Mouse (Mus musculus): ENCODE measurements around the gene Tsga10ip. TPM values are rescaled to one million over a fixed set of nuclear protein-coding genes. Genes with fewer than 3 reads are reported as not detected.

Tsga10ip gene
- polyA plus RNA-seq, 1 experiment from 2014 or later: 0.14 TPM

DNA sequence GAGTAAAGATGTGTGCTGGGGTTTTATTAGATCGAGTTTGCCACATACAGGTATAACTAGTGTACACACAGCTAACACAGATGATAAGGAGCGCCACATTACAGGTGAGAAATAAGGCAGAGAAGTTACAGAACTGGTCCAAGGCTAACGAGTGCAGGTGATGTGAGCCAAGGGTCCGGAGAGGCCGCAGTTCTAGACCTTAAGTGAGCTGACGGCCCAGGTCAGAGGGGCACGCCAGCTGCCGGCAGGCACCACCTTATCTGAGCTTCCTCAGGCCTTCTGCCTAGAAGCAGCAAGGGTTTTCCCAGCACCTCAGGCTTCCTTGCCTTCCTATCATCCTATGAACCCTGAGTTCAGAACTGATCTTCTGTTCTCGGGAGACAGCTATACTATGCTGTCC is 17.3 kb upstream of the Tsga10ip start:
- Histone ChIP-seq H3K27me3 (ENCODE audit: insufficient read depth, low read length) (no peaks in the 10 kb centered on the region), H3K9me3 (ENCODE audit: low read length) (no peaks in the 10 kb centered on the region), H3K27ac (ENCODE audit: low read depth) (no peak overlapping the region), H3K9ac (replicated peaks) (no peak overlapping the region), H3K4me1 (ENCODE audit: insufficient read depth) (peaks cover 11% of the 10 kb centered on the region), H3K4me3 (ENCODE audit: low read depth, low read length) (no peak overlapping the region), H3K36me3 (replicated peaks; ENCODE audit: insufficient read depth, low read length) (peaks cover 31% of the 10 kb centered on the region), H3K4me2 (ENCODE audit: low read depth, low read length) (no peak overlapping the region)
- DNase-seq (no peak), ATAC-seq (no peak)
- 73% methylated on average over 9 of the region's 9 CpGs for WGBS (ENCODE audit: insufficient replicate concordance)
- TF ChIP-seq EP300 (IDR thresholded peaks at IDR 0.05; ENCODE audit: low read depth) (no peak), CTCF (IDR thresholded peaks at IDR 0.05; ENCODE audit: low read depth) (no peak)

GRCm38 (mm10) chr19:5418750-5419466 is 16.6 kb upstream of the Tsga10ip start:
- DNase-seq: no peak
- 92% methylated on average over 8 of the region's 8 CpGs for WGBS (ENCODE audit: insufficient replicate concordance)
- no peaks in the 10 kb centered on the region for H3K9me3 ChIP-seq (ENCODE audit: low read length)
- no peak overlapping the region for H3K4me2 ChIP-seq (ENCODE audit: low read depth, low read length)
- no peak overlapping the region for H3K27ac ChIP-seq (ENCODE audit: low read depth)
- TF ChIP-seq EP300 (IDR thresholded peaks at IDR 0.05; ENCODE audit: low read depth) (no peak), CTCF (IDR thresholded peaks at IDR 0.05; ENCODE audit: low read depth) (no peak)
- ATAC-seq: no peak
- H3K36me3 ChIP-seq (replicated peaks; ENCODE audit: insufficient read depth, low read length): peaks cover 31% of the 10 kb centered on the region
- H3K4me1 ChIP-seq (ENCODE audit: insufficient read depth): peaks cover 13% of the 10 kb centered on the region
- H3K27me3 ChIP-seq (ENCODE audit: insufficient read depth, low read length): no peaks in the 10 kb centered on the region
- H3K9ac ChIP-seq (replicated peaks): no peak overlapping the region
- no peak overlapping the region for H3K4me3 ChIP-seq (ENCODE audit: low read depth, low read length)

DNA sequence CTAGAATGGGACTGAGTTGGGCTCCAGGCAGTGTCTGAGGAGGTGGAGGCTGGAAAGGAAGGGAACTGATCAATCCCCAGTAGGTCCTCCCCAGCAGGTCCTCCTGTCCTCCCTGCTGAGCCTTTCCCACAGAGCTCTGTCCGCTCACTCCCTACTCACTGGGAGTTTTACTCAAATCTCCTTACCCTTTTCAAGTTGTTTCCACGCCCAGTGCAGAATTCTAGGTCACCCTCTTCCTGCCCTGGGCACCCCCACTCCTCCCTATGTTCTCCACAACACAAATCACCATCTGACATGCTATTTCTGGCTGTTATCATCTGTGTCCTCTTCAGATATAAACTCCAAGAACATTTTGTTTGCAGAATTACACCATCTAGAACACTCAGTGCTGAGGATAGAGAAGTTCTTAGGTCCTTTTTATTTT is 12.2 kb upstream of the Tsga10ip start:
- Histone ChIP-seq H3K9ac (replicated peaks) (no peak overlapping the region), H3K27ac (ENCODE audit: low read depth) (peak overlapping the region; percentile 55; the same call in 1 of the 2 replicates), H3K27me3 (ENCODE audit: insufficient read depth, low read length) (no peaks in the 10 kb centered on the region), H3K4me3 (ENCODE audit: low read depth, low read length) (no peak overlapping the region), H3K4me1 (ENCODE audit: insufficient read depth) (peaks cover 9% of the 10 kb centered on the region), H3K4me2 (ENCODE audit: low read depth, low read length) (no peak overlapping the region), H3K36me3 (replicated peaks; ENCODE audit: insufficient read depth, low read length) (peaks cover 8% of the 10 kb centered on the region), H3K9me3 (ENCODE audit: low read length) (no peaks in the 10 kb centered on the region)
- TF ChIP-seq CTCF (IDR thresholded peaks at IDR 0.05; ENCODE audit: low read depth) (no peak), EP300 (IDR thresholded peaks at IDR 0.05; ENCODE audit: low read depth) (peak; percentile 75)
- 70% methylated on average over 2 of the region's 2 CpGs for WGBS (ENCODE audit: insufficient replicate concordance)
- ATAC-seq: 0 out of 2 replicates have a peak, but pooled peaks have one; percentile 40
- DNase-seq: no peak

DNA sequence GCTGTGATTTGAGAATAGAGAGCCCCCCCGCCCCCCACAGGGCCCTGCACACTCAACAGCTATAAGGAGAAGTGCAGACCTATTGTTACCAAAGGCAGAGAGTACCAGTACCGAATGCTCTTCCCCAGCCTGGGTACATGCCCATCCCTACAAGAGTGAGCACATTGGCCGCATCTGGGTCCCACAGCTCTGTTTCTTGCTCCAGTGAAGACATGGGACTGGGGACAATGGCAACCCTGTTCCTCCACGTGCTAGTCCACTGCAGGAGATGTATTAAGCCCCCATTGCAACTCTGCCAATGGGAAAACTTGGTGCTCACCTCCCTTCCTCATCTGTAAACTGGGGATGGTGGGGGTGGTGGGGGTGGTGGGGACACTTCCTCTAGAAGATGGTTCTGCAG is 11.5 kb upstream of the Tsga10ip start:
- no peaks in the 10 kb centered on the region for H3K9me3 ChIP-seq (ENCODE audit: low read length)
- H3K4me2 ChIP-seq (ENCODE audit: low read depth, low read length): no peak overlapping the region
- TF ChIP-seq EP300 (IDR thresholded peaks at IDR 0.05; ENCODE audit: low read depth): no peak
- no peak for TF ChIP-seq CTCF (IDR thresholded peaks at IDR 0.05; ENCODE audit: low read depth)
- no peak overlapping the region for H3K9ac ChIP-seq (replicated peaks)
- ATAC-seq (no peak), DNase-seq (no peak)
- H3K27ac ChIP-seq (ENCODE audit: low read depth): 0 out of 2 replicates have a peak overlapping the region, but pooled peaks have one; percentile 55
- peaks cover 8% of the 10 kb centered on the region for H3K36me3 ChIP-seq (replicated peaks; ENCODE audit: insufficient read depth, low read length)
- no peaks in the 10 kb centered on the region for H3K27me3 ChIP-seq (ENCODE audit: insufficient read depth, low read length)
- peaks cover 11% of the 10 kb centered on the region for H3K4me1 ChIP-seq (ENCODE audit: insufficient read depth)
- WGBS (ENCODE audit: insufficient replicate concordance): 81% methylated on average over 4 of the region's 4 CpGs
- no peak overlapping the region for H3K4me3 ChIP-seq (ENCODE audit: low read depth, low read length)

GRCm38 (mm10) chr19:5411961-5412360 is 9.6 kb upstream of the Tsga10ip start:
- no peak for ATAC-seq
- 83% methylated on average over 5 of the region's 5 CpGs for WGBS (ENCODE audit: insufficient replicate concordance)

DNA sequence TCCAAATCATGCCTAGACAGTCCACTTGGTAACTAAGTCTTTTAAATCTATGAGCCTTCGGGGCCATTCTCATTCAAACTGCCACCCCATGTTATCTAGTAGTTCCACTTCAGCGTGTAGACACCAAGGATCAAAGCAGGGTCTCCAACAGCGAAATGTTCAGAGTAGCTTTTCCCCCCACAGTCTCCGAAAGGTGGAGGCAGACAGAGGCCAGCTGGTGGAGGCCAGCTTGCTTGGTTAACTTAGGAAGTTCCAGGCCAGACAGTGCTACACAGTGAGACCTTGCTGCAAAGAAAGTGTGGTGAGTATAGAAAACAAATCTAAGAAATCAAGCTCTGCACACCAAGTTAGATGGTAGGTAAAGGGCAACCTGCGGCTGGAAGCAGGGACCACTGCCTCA is 8.3 kb upstream of the Tsga10ip start:
- H3K27me3 ChIP-seq (ENCODE audit: insufficient read depth, low read length): no peaks in the 10 kb centered on the region
- peaks cover 26% of the 10 kb centered on the region for H3K4me1 ChIP-seq (ENCODE audit: insufficient read depth)

More at GRCm38 (mm10) chr19:5411961-5412360, 9.6 kb upstream of the Tsga10ip start:
- no peak overlapping the region for H3K4me2 ChIP-seq (ENCODE audit: low read depth, low read length)
- no peaks in the 10 kb centered on the region for H3K36me3 ChIP-seq (replicated peaks; ENCODE audit: insufficient read depth, low read length)
- no peak overlapping the region for H3K4me3 ChIP-seq (ENCODE audit: low read depth, low read length)
- no peaks in the 10 kb centered on the region for H3K27me3 ChIP-seq (ENCODE audit: insufficient read depth, low read length)
- H3K9ac ChIP-seq (replicated peaks): no peak overlapping the region
- H3K4me1 ChIP-seq (ENCODE audit: insufficient read depth): peaks cover 23% of the 10 kb centered on the region
- H3K9me3 ChIP-seq (ENCODE audit: low read length): no peaks in the 10 kb centered on the region
- DNase-seq: no peak
- H3K27ac ChIP-seq (ENCODE audit: low read depth): no peak overlapping the region
- TF ChIP-seq CTCF (IDR thresholded peaks at IDR 0.05; ENCODE audit: low read depth) (no peak), EP300 (IDR thresholded peaks at IDR 0.05; ENCODE audit: low read depth) (no peak)

More for the DNA sequence above, 8.3 kb upstream of the Tsga10ip start:
- Histone ChIP-seq H3K9ac (replicated peaks) (no peak overlapping the region), H3K4me3 (ENCODE audit: low read depth, low read length) (no peak overlapping the region), H3K36me3 (replicated peaks; ENCODE audit: insufficient read depth, low read length) (no peaks in the 10 kb centered on the region), H3K27ac (ENCODE audit: low read depth) (no peak overlapping the region), H3K9me3 (ENCODE audit: low read length) (no peaks in the 10 kb centered on the region), H3K4me2 (ENCODE audit: low read depth, low read length) (no peak overlapping the region)
- 89% methylated on average over 5 of the region's 5 CpGs for WGBS (ENCODE audit: insufficient replicate concordance)
- ATAC-seq (no peak), DNase-seq (no peak)
- TF ChIP-seq EP300 (IDR thresholded peaks at IDR 0.05; ENCODE audit: low read depth) (no peak), CTCF (IDR thresholded peaks at IDR 0.05; ENCODE audit: low read depth) (no peak)

Measured in liver, postnatal 0 days (tissue).